Mouse (Mus musculus) heart, adult 2 months (tissue): ENCODE measurements around the gene Nfkbil1.

Experiments used
- CTCF ChIP-seq: fragments of 200-600 bp; IDR thresholded peaks from 2 replicates; pipeline ENCODE4 v1.8.1; 2022; ENCODE audit warnings: antibody characterized with exemption, mild to moderate bottlenecking, moderate library complexity
- POLR2A ChIP-seq: fragments of 200-500 bp; IDR thresholded peaks from 2 replicates; pipeline ENCODE4 v1.6.1; 2011; ENCODE audit warnings: mild to moderate bottlenecking, low read depth, low read length, control low read depth; ENCODE audit not compliant: insufficient read depth

GRCm38 (mm10) chr17:35243086-35243485 lies 7.5 kb upstream of the Nfkbil1 start:
- TF ChIP-seq CTCF (no peak), POLR2A (no peak)
